Mouse (Mus musculus): Measurements from ENCODE around the gene Shisa2.
"Not testable (repeated sequence)": the region's sequence is repeated elsewhere in the genome, so short reads cannot be mapped to it uniquely, and the experiment has no call there.

The Shisa2 gene

DNA sequence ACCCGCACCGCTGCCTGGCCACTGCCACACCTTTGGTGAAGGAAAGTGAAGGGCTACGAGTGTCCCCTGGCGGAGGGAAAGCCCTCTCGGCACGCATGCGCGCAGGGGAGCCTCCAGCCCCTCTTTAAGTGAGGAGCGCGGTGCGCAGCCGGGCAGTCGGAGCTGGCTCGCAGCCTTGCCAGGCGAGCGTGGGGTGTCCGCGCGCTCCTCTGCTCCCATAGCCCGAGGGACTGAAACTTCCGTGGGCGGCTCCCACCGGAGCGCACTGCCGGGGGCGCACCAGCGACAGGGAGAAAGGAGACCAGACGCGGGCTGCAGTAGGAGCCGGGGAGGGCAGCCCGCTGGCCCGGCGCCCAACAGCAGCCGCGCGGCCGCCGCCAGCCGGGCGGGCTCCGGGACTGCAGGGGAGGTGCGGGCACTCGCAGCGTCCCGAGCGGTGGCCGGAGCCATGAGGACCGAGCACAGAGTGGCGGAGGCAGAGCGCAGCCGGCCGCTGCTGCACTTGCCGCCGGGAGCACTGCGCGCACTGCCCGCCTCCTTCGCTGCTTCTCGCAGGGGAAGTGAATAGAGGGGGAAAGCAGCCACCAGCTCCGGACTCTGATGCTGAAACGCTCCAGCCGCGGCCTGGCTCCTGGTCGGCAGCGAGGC, at the start of gene Shisa2:
TSS of gene Shisa2 (plus strand) at position 151 of the 648 bp plus-strand sequence.
- peak; percentile 79 to 80 for DNase-seq (ENCODE audit: low spot score in 2 of 2)

DNA sequence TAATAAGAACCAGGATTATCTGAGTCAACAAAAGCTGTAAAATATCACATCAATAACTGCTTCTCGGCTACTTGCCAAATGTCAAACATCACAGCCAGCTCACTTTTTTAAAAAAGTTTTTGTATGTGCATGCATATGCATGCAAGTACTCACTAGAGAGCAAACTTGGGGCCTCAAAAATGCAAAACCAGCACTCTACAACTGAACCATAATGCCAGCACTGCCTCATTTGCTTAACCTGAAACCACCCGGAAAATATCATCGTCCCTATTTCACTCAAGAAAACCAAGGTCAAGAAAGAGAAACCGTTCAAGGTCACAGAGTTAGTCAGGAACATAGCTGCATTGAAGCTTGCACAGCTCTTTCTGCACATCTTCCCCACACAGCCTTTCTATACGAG, 48.7 kb upstream of the Shisa2 start:
- DNase-seq (ENCODE audit: low spot score in 2 of 2): no peak

DNA sequence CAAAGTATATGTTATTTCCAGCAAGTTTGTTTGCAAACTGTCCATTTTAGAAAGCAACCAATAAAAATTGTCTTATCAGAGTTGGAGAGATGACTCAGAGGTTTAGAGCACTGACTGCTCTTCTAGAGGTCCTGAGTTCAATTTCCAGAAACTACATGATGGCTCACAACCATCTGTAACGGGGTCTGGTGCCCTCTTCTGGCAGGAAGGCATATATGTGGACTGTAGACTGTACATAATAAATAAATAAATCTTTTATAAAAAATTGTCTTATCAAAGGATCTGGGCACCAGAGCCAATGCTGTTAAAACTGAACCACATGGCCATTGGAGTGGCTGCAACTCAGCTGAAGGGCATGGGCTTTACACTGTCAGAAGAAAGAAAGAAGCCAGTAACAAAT, 34.5 kb upstream of the Shisa2 start:
- DNase-seq (ENCODE audit: low spot score in 2 of 2): no peak

DNA sequence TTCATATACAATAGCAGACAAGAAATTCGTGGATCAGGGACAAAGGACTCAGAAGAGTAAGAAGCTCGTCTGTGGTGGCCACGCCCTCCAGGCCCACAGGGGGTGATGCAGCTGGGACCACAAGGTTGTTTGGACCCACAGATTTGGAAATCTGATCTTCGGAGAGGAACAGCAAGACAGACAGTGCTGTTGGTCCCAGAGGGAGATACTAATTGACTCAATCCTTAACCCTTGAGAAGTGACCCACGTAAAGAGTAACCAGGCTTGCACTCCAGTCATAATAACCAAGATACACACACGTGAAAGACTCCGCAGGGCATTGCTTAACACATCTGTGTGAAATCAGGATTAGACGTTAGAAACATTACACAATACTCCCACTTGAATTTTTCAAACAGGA, 33.2 kb upstream of the Shisa2 start:
- DNase-seq (ENCODE audit: low spot score in 2 of 2): no peak

DNA sequence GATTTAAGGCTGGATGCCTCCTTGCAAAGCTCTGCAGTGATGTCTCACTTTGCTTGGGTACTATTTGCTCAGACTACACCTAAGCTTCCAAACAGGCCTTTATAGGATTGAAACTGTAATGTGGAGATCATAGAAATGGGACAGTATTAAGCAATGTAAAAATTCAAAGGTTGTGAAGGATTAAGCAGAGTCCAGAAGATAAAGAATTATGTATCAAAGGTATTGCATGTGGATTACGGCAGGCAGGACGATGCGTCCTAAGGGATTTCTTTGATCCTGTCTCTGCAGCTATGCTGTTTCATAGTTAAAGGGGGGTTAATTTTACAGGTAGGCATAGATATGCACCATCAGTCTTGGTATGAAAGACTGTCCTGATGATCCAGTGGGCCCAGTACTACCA, 32.5 kb upstream of the Shisa2 start:
- no peak for DNase-seq (ENCODE audit: low spot score in 2 of 2)

- no peak for DNase-seq (ENCODE audit: low spot score in 2 of 2)
Measured at GRCm38 (mm10) chr14:59594988-59595387, 30.1 kb upstream of the Shisa2 start.

DNA sequence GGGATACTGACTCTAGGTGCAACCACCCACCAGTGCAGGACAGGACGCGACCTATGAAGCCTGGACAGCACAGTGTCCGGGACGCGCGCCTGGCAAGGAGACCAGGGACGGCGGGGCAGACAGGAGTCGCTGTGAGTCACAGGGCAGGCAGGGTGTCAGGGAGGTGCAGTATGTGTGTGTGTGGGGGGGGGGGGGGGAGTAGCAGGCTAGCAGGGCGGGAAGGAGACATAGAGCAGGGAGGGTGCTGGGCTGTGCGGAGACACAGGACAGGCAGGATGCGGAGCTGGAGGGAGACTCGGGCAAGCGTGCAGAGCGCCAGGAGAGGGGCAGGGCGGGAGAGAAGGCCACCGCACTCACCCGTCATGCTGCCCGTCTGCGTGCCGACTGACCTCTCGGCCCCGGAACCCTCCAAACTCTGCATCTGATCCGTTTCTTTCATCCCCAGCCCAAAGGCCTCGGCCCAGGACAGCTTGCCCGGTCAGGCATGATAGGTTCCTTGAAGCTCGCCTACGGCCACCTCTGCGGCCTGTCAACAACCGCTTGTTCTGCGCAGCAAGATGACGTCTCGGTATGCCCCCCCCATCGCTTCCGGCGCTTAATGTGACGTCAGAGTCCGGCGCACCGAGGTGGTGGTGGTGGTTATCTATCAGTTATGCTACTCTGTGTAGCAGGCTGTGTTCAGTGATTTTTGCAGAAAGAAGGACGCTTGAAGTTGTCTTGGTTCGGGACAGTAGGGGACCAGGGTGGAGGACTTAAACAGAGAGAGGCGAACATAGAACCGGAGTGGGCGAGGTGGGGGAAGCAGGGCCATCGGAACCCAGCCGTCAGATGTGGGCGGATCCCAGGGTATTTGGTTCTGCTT, 27.5 kb upstream of the Shisa2 start, which contains the start of gene Cdadc1:
TSS of gene Cdadc1 (minus strand) at position 562 of the 862 bp plus-strand sequence.
- peak; percentile 91 to 97 for DNase-seq (ENCODE audit: low spot score in 2 of 2)

DNA sequence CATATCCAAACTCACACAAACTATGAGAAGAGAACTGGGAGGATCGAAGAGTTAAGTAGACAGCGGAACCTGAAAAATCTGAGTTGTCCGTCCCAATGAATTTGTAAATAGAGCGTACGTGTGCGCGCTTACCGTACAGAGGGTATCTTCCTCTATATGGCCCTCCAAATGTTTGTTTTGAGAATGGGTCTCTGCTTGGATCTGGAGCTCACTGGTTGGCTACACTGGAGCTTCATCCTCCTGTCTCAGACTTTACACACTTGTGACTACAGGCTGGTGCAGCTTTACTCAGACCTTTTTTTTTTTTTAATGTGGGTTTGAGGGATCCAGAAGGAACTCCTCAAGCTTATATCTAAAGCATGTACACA, 26.9 kb upstream of the Shisa2 start:
- DNase-seq (ENCODE audit: low spot score in 2 of 2): no peak

DNA sequence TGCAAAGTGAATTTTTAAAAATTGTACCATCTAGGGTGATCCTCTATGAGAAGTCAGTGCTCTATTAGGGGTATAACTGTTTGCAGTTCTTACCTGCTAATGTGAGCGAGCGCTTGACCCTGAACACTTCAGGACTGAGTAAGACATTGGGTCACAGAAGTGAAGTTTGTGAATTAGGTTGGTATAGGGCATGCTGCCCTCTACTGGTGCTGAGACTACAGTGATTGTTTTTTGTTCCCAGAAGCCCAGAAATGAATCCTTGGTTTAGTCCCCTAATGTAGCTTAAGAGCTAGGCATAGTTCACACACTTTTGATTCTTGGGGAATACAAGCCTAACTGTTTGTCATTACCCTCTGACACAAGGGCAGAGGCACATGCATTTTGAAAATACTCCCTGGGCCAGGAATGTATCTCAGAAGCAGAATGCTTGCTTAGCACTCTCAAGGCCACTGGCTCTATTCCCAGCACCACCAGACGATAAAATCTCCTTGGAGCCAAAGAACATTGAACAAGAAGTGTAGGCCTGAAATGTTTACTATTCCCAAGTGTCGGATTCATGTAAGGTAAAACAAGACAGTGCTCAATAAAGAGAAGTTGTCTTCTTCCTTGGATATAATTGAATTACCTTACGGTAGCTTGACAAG, 21.0 kb upstream of the Shisa2 start:
- DNase-seq (ENCODE audit: low spot score in 2 of 2): no peak

DNA sequence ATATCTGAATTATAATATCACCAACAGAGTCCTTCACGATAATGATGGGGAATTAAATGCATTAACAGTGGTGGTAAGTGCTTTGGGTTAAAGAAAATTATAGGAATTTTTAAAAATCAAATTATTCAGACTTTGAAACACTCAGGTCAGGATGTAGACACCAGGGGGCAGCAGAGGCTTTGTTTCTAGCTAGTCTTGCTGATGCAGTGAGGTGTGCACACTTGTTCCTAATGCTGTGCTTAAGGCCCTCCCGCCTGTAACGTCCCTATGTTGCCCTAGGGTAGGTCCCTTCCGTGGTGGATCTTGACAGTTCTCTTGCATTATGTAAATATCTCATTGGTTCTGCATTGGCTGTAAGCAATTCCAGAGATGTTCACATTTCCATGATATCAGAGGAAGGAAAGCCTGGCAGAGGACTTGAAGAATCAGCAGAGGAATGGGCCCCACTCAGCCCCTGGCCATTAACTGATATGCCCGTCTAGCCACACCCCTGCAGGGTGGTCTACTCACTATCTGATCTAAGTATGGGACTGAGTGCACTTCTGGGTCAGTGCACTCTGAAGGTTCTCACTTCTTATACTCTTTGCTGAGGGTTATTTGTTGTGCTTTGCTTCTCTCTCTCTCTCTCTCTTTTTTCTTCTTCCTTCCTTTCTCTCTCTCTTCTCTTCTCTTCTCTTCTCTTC, 19.3 kb upstream of the Shisa2 start:
- DNase-seq (ENCODE audit: low spot score in 2 of 2): peak in 1 of 2 experiments; percentile 80

DNA sequence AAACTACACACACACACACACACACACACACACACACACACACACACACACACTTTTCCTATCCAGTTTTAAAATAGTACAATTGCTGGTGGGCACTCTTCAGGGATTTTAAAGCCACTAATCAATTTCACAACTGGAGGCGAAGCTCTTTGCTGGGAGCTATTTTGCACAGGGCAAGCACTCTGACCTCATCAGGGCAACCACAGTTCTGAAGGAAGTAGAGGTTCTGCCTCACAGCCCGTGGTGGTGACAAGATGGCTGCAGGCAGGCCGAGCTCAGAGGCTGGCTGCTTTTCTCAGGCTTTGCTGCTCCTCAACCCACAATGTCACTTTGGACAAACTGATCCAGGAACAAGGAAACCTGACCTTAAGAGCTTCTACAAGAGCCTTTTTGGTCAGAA, 18.1 kb upstream of the Shisa2 start:
- DNase-seq (ENCODE audit: low spot score in 2 of 2): no peak

DNA sequence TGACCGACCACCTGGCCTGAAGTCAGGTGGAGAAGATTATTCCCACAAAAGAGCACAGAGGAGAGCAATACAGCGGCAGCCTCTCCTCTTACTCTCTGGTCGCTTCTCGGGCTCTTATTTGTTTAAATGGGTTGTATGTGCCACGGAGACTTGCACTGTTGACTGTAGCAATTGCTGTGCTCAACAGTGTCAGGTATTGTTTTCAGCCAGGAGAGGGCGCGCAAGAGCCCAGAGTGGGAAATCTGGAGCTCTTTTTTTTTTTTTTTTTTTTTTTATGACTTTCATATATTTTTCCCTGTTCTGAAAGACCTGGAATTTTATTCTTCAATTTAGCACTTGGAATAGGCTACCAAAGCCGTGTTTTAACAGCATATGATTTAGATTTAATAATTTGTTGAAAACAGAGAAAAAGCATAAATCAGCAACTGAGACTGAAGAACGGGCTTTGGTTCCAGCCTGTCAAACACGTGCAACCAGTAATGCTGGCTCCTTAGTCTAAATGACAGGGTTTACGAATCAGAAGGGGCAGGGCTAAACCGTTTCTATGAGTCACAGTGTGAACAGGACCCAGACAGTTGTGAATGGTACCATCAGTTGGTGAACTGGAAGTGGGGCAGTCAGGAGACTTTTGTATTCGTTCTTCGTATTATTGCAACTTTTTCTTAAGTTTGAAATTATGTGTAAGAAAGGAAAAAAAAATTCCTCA, 12.0 kb upstream of the Shisa2 start:
- DNase-seq (ENCODE audit: low spot score in 2 of 2): peak in 1 of 2 experiments; percentile 72

GRCm38 (mm10) chr14:59614149-59614548, 11.0 kb upstream of the Shisa2 start:
- DNase-seq (ENCODE audit: low spot score in 2 of 2): not testable (repeated sequence)

DNA sequence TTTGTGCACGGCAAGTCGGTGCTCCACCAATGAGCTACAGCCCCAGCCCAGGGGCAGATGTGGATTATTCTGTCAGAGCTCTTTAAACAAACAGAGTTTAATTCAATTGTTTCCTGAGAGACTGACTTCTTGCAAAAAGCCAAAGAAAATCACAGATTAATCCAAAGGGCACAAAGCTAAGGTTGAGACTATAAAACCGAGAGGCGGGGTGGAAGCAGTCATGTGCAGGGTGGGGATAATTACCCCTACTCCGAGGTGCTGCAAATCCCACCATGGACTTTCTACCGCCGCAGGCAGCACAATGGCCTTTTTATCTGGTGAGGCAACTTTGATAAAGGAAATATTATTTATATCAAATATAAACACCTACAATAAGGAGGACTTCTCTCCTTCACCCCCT, 8.3 kb upstream of the Shisa2 start:
- no peak for DNase-seq (ENCODE audit: low spot score in 2 of 2)

- no peak for DNase-seq (ENCODE audit: low spot score in 2 of 2)
Measured at GRCm38 (mm10) chr14:59624326-59624885, 702 bp upstream of the Shisa2 start.

GRCm38 (mm10) chr14:59625806-59626364, 777 bp downstream of the Shisa2 start:
- DNase-seq (ENCODE audit: low spot score in 2 of 2): no peak

- DNase-seq (ENCODE audit: low spot score in 2 of 2): no peak
Measured at GRCm38 (mm10) chr14:59626711-59627110, 1.6 kb downstream of the Shisa2 start.

DNA sequence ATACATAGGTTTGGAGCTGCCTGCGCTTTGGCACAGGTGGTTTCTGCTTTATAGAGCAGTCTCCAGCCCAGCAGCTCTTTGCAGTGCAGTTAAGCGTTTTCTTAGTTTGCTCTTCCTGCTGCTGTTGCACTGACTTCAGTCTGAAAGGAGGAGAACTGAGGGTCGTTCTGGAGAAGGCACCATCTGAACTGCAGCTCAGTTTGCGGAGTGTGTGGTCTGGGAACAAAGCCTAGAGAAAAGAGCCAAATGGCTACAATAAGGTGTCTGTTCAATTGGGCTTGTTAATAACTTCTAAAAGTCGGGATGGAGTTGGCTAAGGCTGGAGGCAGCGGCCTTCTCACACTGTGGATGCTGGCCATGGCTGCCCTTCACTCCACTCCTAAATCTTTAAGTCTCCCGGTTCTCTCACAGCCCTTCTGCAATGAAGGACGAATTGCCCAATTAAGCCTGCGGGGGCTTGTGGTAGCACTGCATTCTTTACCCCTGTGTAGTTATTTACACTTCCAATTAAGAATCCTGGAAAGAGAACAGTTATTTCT, 2.1 kb downstream of the Shisa2 start:
- DNase-seq (ENCODE audit: low spot score in 2 of 2): no peak

GRCm38 (mm10) chr14:59627823-59628222, 2.7 kb downstream of the Shisa2 start:
- DNase-seq (ENCODE audit: low spot score in 2 of 2): no peak

- DNase-seq (ENCODE audit: low spot score in 2 of 2): no peak
Measured at GRCm38 (mm10) chr14:59629308-59629707, 4.2 kb downstream of the Shisa2 start.

Measured in urinary bladder, postnatal 4 days (tissue).